21 mouse cellular contexts compared by ENCODE assay signal in the genomic region with DNA sequence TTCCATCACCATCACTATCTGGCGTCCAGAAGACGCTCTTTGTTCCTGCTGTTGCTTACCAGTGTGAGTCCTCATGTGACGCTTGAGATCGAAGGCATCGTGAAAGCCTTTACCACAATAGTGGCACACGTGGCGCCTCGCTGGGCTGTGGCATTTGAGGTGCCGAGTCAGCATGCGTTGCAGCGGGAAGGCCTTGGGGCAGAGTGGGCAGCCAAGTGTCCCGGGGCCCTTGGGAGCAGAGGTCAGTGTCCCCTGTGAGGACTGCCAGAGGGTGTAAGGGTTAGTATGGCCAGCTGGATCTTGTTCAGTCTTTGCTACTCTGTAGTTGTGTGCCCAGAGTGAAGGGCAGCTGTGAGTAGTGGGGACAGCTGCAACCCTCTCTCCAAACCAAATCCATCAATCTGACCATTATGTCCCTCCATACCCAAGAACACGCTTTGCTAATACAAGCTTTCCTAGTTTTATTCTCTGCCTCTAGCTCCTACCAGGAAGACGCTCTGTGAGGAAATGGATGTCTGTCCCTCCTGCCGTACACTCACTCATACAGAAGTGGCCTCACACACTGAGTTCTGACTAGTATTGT. TPM values are rescaled to one million over a fixed set of nuclear protein-coding genes. Genes with fewer than 3 reads are reported as not detected.
DNase-seq lines count a peak whose midpoint lies in the region; ATAC-seq lines count a peak whose summit lies in the region.
"Had no signal": no experiment of that assay in that cellular context is flagged by ENCODE, and none has a peak within 500 bp of the region (broad histone marks: within the 10 kb centered on the region; RNA-seq: fewer than 3 reads in every experiment).

No protein-coding gene starts in this region.

- WGBS in kidney, embryonic 14.5 days, result 83% methylated on average over 15 of the region's 15 CpGs

- H3K4me3 ChIP-seq in kidney, embryonic 14.5 days (ENCODE audit: low read length), result no peak overlapping the region
- H3K4me3 ChIP-seq: forebrain, embryonic 13.5 days; layer of hippocampus, adult 2 months; liver, embryonic 13.5 days; midbrain, embryonic 13.5 days had no signal

- peaks cover 24% of the 10 kb centered on the region; the same call in 1 of the 2 replicates for H3K36me3 ChIP-seq in kidney, embryonic 14.5 days (ENCODE audit: control insufficient read depth, insufficient read depth, low read length)
- H3K36me3 ChIP-seq: liver, embryonic 13.5 days had no signal

- H3K27me3 ChIP-seq in kidney, embryonic 14.5 days (ENCODE audit: control insufficient read depth, insufficient read depth, low read length), result no peaks in the 10 kb centered on the region
- H3K27me3 ChIP-seq: forebrain, embryonic 13.5 days; liver, embryonic 13.5 days; midbrain, embryonic 13.5 days had no signal

- DNase-seq in adrenal gland, postnatal 10 days, result peak; percentile 59
- no peak for DNase-seq in adrenal gland, adult 18-20 months (ENCODE audit: low spot score in 2 of 2)
- peak; percentile 89 for DNase-seq in kidney, adult 11 months
- DNase-seq in kidney, adult 9 months, result peak; percentile 92
- peak; percentile 32 for DNase-seq in lung, postnatal 14 days
- DNase-seq in right cerebral cortex, adult 18-20 months, result no peak
- DNase-seq: cerebellum, postnatal 14 days; liver, embryonic 13.5 days; thymus, postnatal 36 days had no signal

- H3K4me1 ChIP-seq in kidney, embryonic 14.5 days (ENCODE audit: control insufficient read depth, insufficient read depth, low read length), result peaks cover 17% of the 10 kb centered on the region

- H3K9me3 ChIP-seq in kidney, embryonic 14.5 days (ENCODE audit: control insufficient read depth, low read length), result no peaks in the 10 kb centered on the region
- H3K9me3 ChIP-seq: forebrain, embryonic 13.5 days; limb, embryonic 10.5 days; liver, embryonic 13.5 days; midbrain, embryonic 13.5 days had no signal

- no peak overlapping the region for H3K27ac ChIP-seq in kidney, embryonic 14.5 days (ENCODE audit: low read depth, low read length)
- H3K27ac ChIP-seq: forebrain, embryonic 13.5 days; layer of hippocampus, adult 2 months; limb, embryonic 10.5 days; liver, embryonic 13.5 days; macrophage; midbrain, embryonic 13.5 days had no signal

- ATAC-seq in kidney, embryonic 14.5 days (ENCODE audit: low FRiP score, low TSS enrichment), result no peak
- no peak for ATAC-seq in megakaryocyte progenitor cell, adult 5-6 weeks (replicated peaks; ENCODE audit: poor library complexity)
- ATAC-seq: forebrain, embryonic 13.5 days; inflammation-experienced regulatory T-cells, adult 6 months; midbrain, embryonic 13.5 days had no signal

- H3K4me2 ChIP-seq in kidney, embryonic 14.5 days (replicated peaks; ENCODE audit: low read depth, low read length), result no peak overlapping the region
- H3K4me2 ChIP-seq: forebrain, embryonic 13.5 days; liver, embryonic 13.5 days; midbrain, embryonic 13.5 days had no signal

- H3K9ac ChIP-seq in kidney, embryonic 14.5 days (ENCODE audit: low read depth, low read length), result no peak overlapping the region
- H3K9ac ChIP-seq: forebrain, embryonic 13.5 days; liver, embryonic 13.5 days; midbrain, embryonic 13.5 days had no signal

RNA-seq across cellular contexts. Expression of a gene that starts 1.2 kb away (rescaled TPM):
- total RNA-seq in adrenal gland, postnatal 10 days (2021), result not detected
- not detected for total RNA-seq in adrenal gland, adult 18-20 months (2021)
- not detected in 2 replicates for polyA plus RNA-seq in kidney, embryonic 14.5 days (2014; fragmentation: Nextera tagmentation; extraction: Ambion mirVana)
- 0.32 TPM in 1 of 2 replicates, not detected in the other for total RNA-seq in megakaryocyte progenitor cell, adult 5-6 weeks (2015)
- total RNA-seq in megakaryocyte progenitor cell, adult 5-6 weeks (2017), result 0.12 TPM in 1 of 2 replicates, not detected in the other
- total RNA-seq: adrenal gland, postnatal 36 days; heart, adult 8-10 months; layer of hippocampus, adult 2 months; neutrophil, adult 5-6 weeks had no signal
- polyA plus RNA-seq: forebrain, embryonic 13.5 days; hindbrain, embryonic 11.5 days; inflammation-experienced regulatory T-cells, adult 6 months; limb, embryonic 10.5 days; liver, embryonic 13.5 days; macrophage; midbrain, embryonic 13.5 days had no signal

RNA-seq across cellular contexts. Expression of a gene that starts 2.3 kb away (rescaled TPM):
- total RNA-seq in adrenal gland, postnatal 10 days (2021), result 10 to 100 TPM; 73.6 to 81.0 TPM
- 10 to 100 TPM; 86.2 to 93.6 TPM for total RNA-seq in adrenal gland, adult 18-20 months (2021)
- 174 and 199 TPM in 2 replicates for polyA plus RNA-seq in kidney, embryonic 14.5 days (2014; fragmentation: Nextera tagmentation; extraction: Ambion mirVana)
- 95.9 and 112 TPM in 2 replicates for total RNA-seq in megakaryocyte progenitor cell, adult 5-6 weeks (2015)
- 27.6 and 37.1 TPM in 2 replicates for total RNA-seq in megakaryocyte progenitor cell, adult 5-6 weeks (2017)

RNA-seq across cellular contexts. Expression of a gene that starts 2.6 kb away (rescaled TPM):
- total RNA-seq in adrenal gland, postnatal 10 days (2021), result 100 to 1,000 TPM; 103 to 108 TPM
- 10 to 100 TPM; 51.1 to 64.1 TPM for total RNA-seq in adrenal gland, adult 18-20 months (2021)
- 173 and 268 TPM in 2 replicates for polyA plus RNA-seq in kidney, embryonic 14.5 days (2014; fragmentation: Nextera tagmentation; extraction: Ambion mirVana)
- total RNA-seq in megakaryocyte progenitor cell, adult 5-6 weeks (2015), result 75.7 and 78.4 TPM in 2 replicates
- 60.6 and 69.9 TPM in 2 replicates for total RNA-seq in megakaryocyte progenitor cell, adult 5-6 weeks (2017)

RNA-seq across cellular contexts. Expression of a gene that starts 35.8 kb away (rescaled TPM):
- total RNA-seq in adrenal gland, postnatal 10 days (2021), result 100 to 1,000 TPM; 444 to 475 TPM
- 100 to 1,000 TPM; 575 to 621 TPM for total RNA-seq in adrenal gland, adult 18-20 months (2021)
- 83.1 and 120 TPM in 2 replicates for polyA plus RNA-seq in kidney, embryonic 14.5 days (2014; fragmentation: Nextera tagmentation; extraction: Ambion mirVana)
- total RNA-seq in megakaryocyte progenitor cell, adult 5-6 weeks (2015), result 319 and 322 TPM in 2 replicates
- total RNA-seq in megakaryocyte progenitor cell, adult 5-6 weeks (2017), result 165 and 206 TPM in 2 replicates

RNA-seq across cellular contexts. Expression of a gene that starts 45.5 kb away (rescaled TPM):
- under 1 TPM; 0.61 to 0.63 TPM for total RNA-seq in adrenal gland, postnatal 10 days (2021)
- total RNA-seq in adrenal gland, adult 18-20 months (2021), result under 1 TPM; 0.38 to 0.46 TPM
- 0.22 and 0.43 TPM in 2 replicates for polyA plus RNA-seq in kidney, embryonic 14.5 days (2014; fragmentation: Nextera tagmentation; extraction: Ambion mirVana)
- 0.39 TPM in 1 of 2 replicates, not detected in the other for total RNA-seq in megakaryocyte progenitor cell, adult 5-6 weeks (2015)
- 0.33 and 0.34 TPM in 2 replicates for total RNA-seq in megakaryocyte progenitor cell, adult 5-6 weeks (2017)
- total RNA-seq: neutrophil, adult 5-6 weeks had no signal

Comparison
In these comparisons a context has a peak if more than half of its experiments do, and no peak if none do; other contexts are left out.
1. DNase-seq: peak in adrenal gland, postnatal 10 days (single experiment), kidney, adult 11 months (single experiment), kidney, adult 9 months (single experiment) and lung, postnatal 14 days (single experiment); none in adrenal gland, adult 18-20 months (0 of 2) and right cerebral cortex, adult 18-20 months (single experiment).